Mouse (Mus musculus) bone marrow macrophage, adult 2 months (primary cell): Measurements from ENCODE around the gene Fuz.

Source experiments
- CTCF ChIP-seq: IDR thresholded peaks from 2 replicates; pipeline ENCODE4 v1.5.1; 2012; ENCODE audit warnings: low read depth, mild to moderate bottlenecking, low read length, moderate library complexity
- POLR2A ChIP-seq: IDR thresholded peaks from 2 replicates; pipeline ENCODE4 v1.6.1; 2012; ENCODE audit warnings: mild to moderate bottlenecking, low read depth, low read length, borderline replicate concordance

- TF ChIP-seq POLR2A (no peak), CTCF (no peak)
These were observed 7.4 kb upstream of the Fuz start for GRCm38 (mm10) chr7:44888256-44889105.
